Mouse (Mus musculus) intestine, embryonic 16.5 days (tissue): ENCODE results near the gene Ldhb. TPM values are rescaled to one million over a fixed set of nuclear protein-coding genes. Genes with fewer than 3 reads are reported as not detected.
"Not testable (repeated sequence)": the region's sequence is repeated elsewhere in the genome, so short reads cannot be mapped to it uniquely, and the experiment has no call there.

Experiments
- ATAC-seq: fragments of 200-750 bp; cut with Nextera tagmentation; 2 replicates; pipeline ENCODE4 v1.8.0; 2017; ENCODE audit warnings: moderate TSS enrichment, moderate library complexity
- H3K27ac ChIP-seq: fragments of 300-500 bp; sonication (generic); 2 replicates; pipeline ENCODE4 v1.5.1; 2014; ENCODE audit warnings: mild to moderate bottlenecking, low read length
- H3K27me3 ChIP-seq: fragments of 300-500 bp; sonication (generic); replicated peaks from 2 replicates; pipeline ENCODE4 v1.6.1; 2014; ENCODE audit warnings: low read length, control low read depth, mixed read lengths; ENCODE audit not compliant: control insufficient read depth, insufficient read depth
- H3K36me3 ChIP-seq: fragments of 300-500 bp; sonication (generic); 2 replicates; pipeline ENCODE4 v1.6.1; 2014; ENCODE audit warnings: low read length, control low read depth; ENCODE audit not compliant: control insufficient read depth, insufficient read depth
- H3K4me1 ChIP-seq: fragments of 300-500 bp; sonication (generic); 2 replicates; pipeline ENCODE4 v1.6.1; 2014; ENCODE audit warnings: low read length, control low read depth, mixed read lengths; ENCODE audit not compliant: control insufficient read depth, insufficient read depth
- H3K4me2 ChIP-seq: fragments of 300-500 bp; sonication (generic); 2 replicates; pipeline ENCODE4 v1.6.1; 2014; ENCODE audit warnings: low read depth, low read length, control low read depth
- H3K4me3 ChIP-seq: fragments of 300-500 bp; sonication (generic); 2 replicates; pipeline ENCODE4 v1.5.1; 2014; ENCODE audit warnings: mild to moderate bottlenecking, low read length
- H3K9ac ChIP-seq: fragments of 300-500 bp; sonication (generic); 2 replicates; pipeline ENCODE4 v1.6.1; 2014; ENCODE audit warnings: low read depth, low read length
- H3K9me3 ChIP-seq: fragments of 300-500 bp; sonication (generic); 2 replicates; pipeline ENCODE4 v1.6.1; 2016; ENCODE audit warnings: low read length, control low read depth; ENCODE audit not compliant: control insufficient read depth
- WGBS: fragments of 180-500 bp; shearing (Covaris S2); extraction: QIAGEN DNeasy Blood & Tissue Kit; methylation state at CpG from one replicate; pipeline ENCODE4 v1.1.7; 2014; 5-methylcytosine and 5-hydroxymethylcytosine counted together
- polyA plus RNA-seq: library from polyadenylated mRNA; unstranded; fragments of >200 nt; fragmentation: Nextera tagmentation; extraction: Ambion mirVana; gene quantifications from 2 replicates; pipeline ENCODE4 v1.2.1, GENCODE M21; 2015

The Ldhb gene
- polyA plus RNA-seq, 1 experiment from 2014 or later: 93.6 TPM

DNA sequence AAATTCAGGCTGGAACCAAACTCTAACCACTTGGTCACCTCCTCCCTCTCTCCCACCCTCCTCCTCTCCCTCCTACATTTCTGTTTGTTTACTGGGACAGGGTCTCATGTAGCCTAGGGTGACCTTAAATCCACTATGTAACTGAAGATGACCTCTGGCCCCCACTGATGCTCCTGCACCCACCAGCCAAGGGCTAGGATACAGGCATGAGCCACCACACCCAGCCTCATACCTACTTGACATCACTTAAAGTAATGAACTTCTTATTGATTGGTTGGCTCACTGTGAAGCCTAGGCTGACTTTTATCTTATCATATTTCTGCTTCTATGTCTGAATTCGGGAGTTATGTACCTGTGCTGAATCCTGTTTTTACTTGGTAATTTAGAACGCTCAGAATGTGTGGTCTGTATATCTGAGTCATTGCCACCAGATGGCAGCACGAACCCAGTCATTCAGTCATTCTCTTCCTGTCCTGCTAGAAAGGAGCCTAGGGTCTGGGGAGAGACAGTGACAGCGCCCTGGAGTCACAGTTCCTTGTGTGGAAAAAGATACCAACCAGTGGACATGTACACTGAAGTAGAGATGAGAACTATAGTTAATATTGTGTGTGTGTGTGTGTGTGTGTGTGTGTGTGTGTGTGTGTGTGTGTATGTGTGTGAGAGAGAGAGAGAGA, 17.0 kb upstream of the Ldhb start:
- no peaks in the 10 kb centered on the region for H3K36me3 ChIP-seq
- 3% methylated on average over 4 of the region's 4 CpGs for WGBS
- no peak overlapping the region for H3K27ac ChIP-seq
- peak; percentile 73 for ATAC-seq
- no peaks in the 10 kb centered on the region for H3K4me1 ChIP-seq
- H3K9me3 ChIP-seq: no peaks in the 10 kb centered on the region
- H3K4me2 ChIP-seq: no peak overlapping the region
- no peaks in the 10 kb centered on the region for H3K27me3 ChIP-seq
- no peak overlapping the region for H3K4me3 ChIP-seq
- no peak overlapping the region for H3K9ac ChIP-seq

DNA sequence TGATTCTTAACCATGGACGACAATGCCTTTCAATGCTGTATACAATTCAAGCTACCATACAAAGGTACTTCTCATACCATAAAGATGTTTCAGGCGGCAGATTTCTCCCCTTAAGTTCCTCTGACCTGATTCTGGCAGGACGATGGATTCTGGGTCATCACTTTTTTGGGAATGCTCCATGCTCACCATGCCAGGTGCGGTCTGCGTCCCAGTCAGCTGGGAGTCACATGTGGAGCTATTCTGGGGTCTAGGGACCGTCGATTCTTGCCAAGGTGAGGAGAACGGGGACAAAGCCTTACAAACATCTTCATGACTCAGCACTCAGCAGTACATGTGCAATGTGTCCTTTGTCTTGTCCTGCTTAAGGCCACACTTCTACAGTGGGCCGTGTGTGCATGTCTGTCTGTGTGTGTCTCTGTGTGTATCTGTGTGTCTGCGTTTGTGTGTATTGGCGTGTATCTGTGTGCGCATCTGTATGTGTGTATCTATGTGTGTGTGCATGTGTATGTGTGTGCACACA, 13.9 kb upstream of the Ldhb start:
- Histone ChIP-seq H3K27ac (no peak overlapping the region), H3K27me3 (no peaks in the 10 kb centered on the region), H3K9ac (no peak overlapping the region), H3K4me1 (no peaks in the 10 kb centered on the region), H3K36me3 (no peaks in the 10 kb centered on the region), H3K4me3 (no peak overlapping the region), H3K9me3 (no peaks in the 10 kb centered on the region), H3K4me2 (no peak overlapping the region)
- 83% methylated on average over 12 of the region's 12 CpGs for WGBS
- no peak for ATAC-seq

DNA sequence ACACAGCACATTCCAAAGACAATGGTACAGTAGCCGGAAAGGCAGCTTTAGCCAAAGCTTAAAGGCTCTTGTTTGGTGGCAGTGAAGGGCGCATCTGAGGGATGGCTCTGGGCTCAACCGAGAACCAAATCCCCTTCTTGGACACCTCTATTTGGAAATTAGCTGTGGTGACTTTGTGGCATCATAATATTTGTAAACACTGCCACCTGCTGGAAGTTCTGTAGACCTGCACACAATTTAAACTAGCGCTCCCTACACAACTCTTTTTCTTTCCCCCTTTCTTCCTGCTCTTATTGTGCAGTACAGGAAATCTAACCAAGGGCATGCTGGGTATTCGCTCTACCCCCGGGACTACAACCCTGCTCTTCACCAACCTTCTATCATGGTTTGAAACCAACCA, 11.4 kb upstream of the Ldhb start:
- H3K27me3 ChIP-seq: no peaks in the 10 kb centered on the region

DNA sequence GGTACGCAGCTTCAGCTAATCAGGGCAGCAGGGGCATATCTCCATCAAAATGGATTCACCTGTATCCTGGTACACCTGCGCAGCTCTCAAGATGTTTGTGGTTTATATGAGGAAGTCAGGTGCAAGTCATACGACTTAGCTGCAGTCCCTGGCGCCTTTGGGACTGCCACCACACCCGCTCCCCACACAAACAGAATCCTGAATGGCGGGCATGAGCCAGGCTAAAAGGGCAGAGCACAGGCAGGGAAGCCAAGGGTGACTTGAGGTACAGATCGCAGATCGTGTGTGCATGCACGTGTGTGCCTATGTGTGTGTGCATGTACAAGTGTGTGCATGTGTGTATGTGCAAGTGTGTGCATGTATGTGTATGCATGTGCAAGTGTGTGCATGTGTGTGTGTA, 7.6 kb upstream of the Ldhb start:
- 70% methylated on average over 8 of the region's 9 CpGs for WGBS
- H3K9ac ChIP-seq, H3K4me1 ChIP-seq, ATAC-seq, H3K4me3 ChIP-seq, H3K27me3 ChIP-seq, H3K9me3 ChIP-seq, H3K36me3 ChIP-seq, H3K27ac ChIP-seq, H3K4me2 ChIP-seq: not testable (repeated sequence)

More for the DNA sequence above, 11.4 kb upstream of the Ldhb start:
- WGBS: 12% methylated on average over 6 of the region's 6 CpGs
- Histone ChIP-seq H3K9ac (no peak overlapping the region), H3K4me1 (no peaks in the 10 kb centered on the region), H3K36me3 (no peaks in the 10 kb centered on the region), H3K9me3 (no peaks in the 10 kb centered on the region), H3K4me2 (no peak overlapping the region), H3K27ac (no peak overlapping the region), H3K4me3 (no peak overlapping the region)
- peak; percentile 53; the same call in 1 of the 2 replicates for ATAC-seq

DNA sequence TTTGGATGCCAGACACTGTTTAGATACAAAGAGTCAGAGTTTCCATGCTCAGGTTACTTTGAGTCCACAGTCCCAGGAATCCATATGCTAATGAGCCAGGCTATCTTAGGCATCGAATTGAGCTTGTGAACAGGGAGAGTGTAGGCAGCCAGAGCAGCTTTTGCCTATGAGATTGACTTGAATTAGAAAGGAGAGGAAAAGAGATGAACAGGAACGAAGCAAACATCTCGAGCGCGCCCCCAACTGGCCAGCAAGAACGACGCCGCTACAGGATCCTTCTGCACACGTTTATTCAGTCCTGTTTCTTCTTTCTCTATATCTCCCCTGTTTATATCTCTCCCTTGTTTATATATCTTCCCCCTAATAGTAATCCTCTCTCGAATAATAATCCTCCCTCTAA, 7.2 kb upstream of the Ldhb start:
- no peak for ATAC-seq

DNA sequence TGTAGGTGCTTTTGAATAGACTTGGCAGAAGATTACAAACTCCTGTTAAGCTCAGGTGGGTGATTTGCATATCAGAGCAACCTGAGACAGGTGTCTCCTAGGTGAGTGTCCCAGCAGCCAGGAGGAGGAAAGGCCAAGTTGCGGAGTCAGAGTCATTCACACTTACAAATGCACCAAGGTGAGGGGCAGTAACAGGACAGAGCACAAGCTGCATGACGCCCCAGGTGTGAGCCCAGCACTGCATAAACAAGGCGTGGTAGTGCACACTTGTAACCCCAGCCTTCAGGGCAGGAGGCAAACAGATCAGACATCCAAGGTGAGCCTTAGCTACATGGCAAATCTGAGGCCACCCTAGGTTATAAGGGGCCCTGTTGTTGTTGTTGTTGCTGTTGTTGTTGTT, 5.1 kb upstream of the Ldhb start:
- Histone ChIP-seq H3K4me1 (no peaks in the 10 kb centered on the region), H3K4me3 (no peak overlapping the region), H3K27me3 (0 out of 2 replicates have a peak, but pooled peaks cover 6% of the 10 kb centered on the region), H3K9me3 (no peaks in the 10 kb centered on the region), H3K27ac (no peak overlapping the region), H3K4me2 (no peak overlapping the region), H3K36me3 (no peaks in the 10 kb centered on the region), H3K9ac (no peak overlapping the region)
- WGBS: 38% methylated on average over 3 of the region's 3 CpGs
- ATAC-seq: no peak

More for the DNA sequence above, 7.2 kb upstream of the Ldhb start:
- H3K9ac ChIP-seq: no peak overlapping the region
- no peaks in the 10 kb centered on the region for H3K36me3 ChIP-seq
- no peaks in the 10 kb centered on the region for H3K27me3 ChIP-seq
- H3K9me3 ChIP-seq: no peaks in the 10 kb centered on the region
- no peaks in the 10 kb centered on the region for H3K4me1 ChIP-seq
- no peak overlapping the region for H3K4me2 ChIP-seq
- no peak overlapping the region for H3K4me3 ChIP-seq
- whole genome bisulfite sequencing: 4% methylated on average over 10 of the region's 10 CpGs
- no peak overlapping the region for H3K27ac ChIP-seq

DNA sequence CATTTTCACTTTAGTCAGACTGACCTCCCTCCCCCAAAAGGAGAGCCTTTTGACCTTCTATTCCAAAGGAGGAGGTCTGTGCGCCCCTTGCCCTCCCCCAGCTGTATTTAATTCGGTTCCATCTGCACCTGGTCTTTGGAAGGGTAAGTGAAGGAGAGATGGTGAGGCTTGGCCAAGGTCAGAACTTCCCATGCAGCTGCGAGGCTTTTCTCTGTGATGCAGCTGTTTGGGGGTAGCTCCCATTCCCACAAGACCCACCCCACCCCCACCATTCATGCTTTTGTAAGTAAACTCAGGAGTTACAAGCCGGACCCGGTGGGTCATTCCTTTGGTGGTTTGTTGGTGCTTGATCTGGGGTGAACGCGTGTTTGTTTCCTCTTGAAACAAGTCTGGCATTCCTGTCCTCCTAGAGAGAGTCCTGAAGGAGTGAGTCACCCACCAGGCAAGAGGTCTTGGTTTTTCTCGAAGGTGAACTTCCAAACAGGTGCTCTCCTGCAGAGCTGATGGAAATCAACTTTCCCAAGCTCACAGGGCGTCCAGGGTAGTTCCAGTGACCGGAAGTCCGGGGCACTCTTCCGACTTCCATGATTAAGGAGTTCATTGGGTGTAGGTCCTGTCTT, 3.9 kb upstream of the Ldhb start:
- Histone ChIP-seq H3K27me3 (0 out of 2 replicates have a peak, but pooled peaks cover 6% of the 10 kb centered on the region), H3K9ac (no peak overlapping the region), H3K4me1 (0 out of 2 replicates have a peak, but pooled peaks cover 4% of the 10 kb centered on the region), H3K9me3 (no peaks in the 10 kb centered on the region), H3K27ac (no peak overlapping the region), H3K4me2 (no peak overlapping the region), H3K4me3 (no peak overlapping the region), H3K36me3 (no peaks in the 10 kb centered on the region)
- 30% methylated on average over 12 of the region's 12 CpGs for WGBS
- ATAC-seq: no peak

DNA sequence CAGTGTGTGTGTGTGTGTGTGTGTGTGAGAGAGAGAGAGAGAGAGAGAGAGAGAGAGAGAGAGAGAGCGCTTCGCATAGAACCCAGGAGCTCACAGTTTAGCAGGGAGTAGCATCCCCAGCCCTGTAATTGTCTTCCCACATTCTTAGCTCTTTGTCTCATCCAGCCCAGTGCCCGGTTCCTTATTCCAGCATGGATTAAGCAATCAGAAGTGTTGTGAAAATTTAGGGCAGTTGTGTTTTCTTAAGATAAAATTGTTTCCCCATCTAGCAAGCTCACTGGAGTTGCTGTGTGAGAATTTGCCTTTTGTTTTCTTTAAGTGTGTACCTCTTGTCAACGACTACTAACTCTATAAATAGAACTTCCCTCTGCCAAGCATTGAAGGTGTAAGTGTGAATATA, 906 bp upstream of the Ldhb start:
- Histone ChIP-seq H3K9me3 (no peaks in the 10 kb centered on the region), H3K4me3 (no peak overlapping the region), H3K4me1 (0 out of 2 replicates have a peak, but pooled peaks cover 4% of the 10 kb centered on the region), H3K4me2 (peak overlapping the region; percentile 94; the same call in 1 of the 2 replicates), H3K27me3 (0 out of 2 replicates have a peak, but pooled peaks cover 6% of the 10 kb centered on the region), H3K9ac (no peak overlapping the region), H3K36me3 (no peaks in the 10 kb centered on the region), H3K27ac (no peak overlapping the region)
- WGBS: 51% methylated on average over 4 of the region's 4 CpGs
- no peak for ATAC-seq

DNA sequence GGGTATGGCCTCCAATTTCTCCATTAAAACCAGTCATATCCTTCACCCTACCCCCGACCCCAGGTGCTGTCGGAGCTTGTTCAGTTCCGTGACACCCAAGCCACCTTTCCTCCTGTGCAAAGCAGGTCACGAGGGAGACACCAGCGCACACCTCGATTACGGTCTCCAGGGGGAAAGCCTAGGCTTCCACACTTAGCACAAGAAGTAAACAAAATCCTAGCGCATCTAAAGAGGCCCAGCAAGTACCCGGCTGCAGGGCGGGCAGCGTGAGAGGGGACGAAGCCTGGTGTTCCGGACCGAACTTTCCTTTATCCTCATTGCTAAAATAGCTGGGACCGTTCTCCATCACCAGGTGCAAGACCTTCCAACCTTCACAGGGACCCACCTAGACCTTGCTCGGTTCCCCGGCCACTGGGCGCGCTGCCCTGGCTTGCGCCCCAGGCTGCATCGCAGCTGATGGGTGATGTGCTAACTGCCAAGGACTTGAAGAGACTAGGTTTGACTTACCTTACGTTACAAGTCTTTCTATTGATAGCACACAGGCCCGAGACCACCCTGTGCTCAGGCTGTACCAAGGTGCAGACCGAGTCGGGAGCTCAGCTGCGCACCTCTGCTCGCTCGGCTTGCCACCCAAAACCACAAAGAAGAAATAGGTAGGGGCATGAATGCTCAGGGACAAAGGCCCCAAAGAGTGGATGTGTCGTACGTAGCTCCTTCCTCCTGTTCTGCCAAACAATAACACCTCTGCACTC, 548 bp downstream of the Ldhb start:
- Histone ChIP-seq H3K4me3 (peak overlapping the region; percentile 55), H3K4me1 (0 out of 2 replicates have a peak, but pooled peaks cover 4% of the 10 kb centered on the region), H3K4me2 (peak overlapping the region; percentile 94), H3K9ac (peak overlapping the region; percentile 64), H3K27ac (no peak overlapping the region), H3K27me3 (0 out of 2 replicates have a peak, but pooled peaks cover 6% of the 10 kb centered on the region), H3K36me3 (no peaks in the 10 kb centered on the region), H3K9me3 (no peaks in the 10 kb centered on the region)
- ATAC-seq: peak; percentile 69
- WGBS: 3% methylated on average over 30 of the region's 30 CpGs
